10 mouse cellular contexts compared by ENCODE assay signal in the genomic region with DNA sequence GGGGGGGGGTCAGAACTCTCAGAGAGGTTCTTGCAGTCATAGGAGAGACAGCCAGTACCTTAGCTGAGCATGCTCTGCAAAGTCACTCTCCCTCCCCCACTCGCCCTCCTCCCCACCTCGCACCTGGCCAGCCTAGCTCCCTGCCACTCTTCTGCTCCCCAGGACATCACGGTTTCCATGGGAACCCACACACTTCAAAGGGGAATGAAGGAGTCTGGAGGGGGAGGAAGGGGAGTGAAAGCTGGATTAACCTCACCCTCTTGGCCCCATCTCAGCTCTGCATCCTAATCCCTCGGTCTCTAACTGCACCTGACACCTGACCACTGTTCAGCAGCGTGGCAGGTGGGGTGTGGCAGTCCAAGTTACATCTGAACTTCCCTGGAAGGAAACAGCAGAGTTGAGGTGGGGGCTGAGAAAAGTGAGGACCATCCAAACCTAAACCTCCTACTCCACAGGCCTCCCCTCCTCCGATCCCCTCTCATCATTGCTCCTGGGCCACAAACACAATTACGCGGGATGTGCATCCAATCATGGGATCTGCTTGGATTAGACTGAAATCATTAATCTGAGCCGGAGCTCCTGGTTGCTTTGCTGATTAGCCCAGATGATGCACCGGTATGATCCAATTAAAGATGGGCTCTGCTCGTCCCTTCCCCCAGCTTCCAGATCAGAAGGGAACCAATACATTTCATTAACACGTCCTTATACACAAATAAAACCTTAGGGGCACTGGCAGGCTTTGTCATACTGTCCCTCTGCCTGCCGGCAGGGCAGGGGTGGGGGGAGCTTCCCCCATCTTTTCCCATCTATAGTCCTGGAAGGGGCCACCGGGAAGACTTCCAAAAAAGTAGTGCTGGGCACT.
DNase-seq lines count a peak whose midpoint lies in the region; ATAC-seq lines count a peak whose summit lies in the region.
"Had no signal": no experiment of that assay in that cellular context is flagged by ENCODE, and none has a peak within 500 bp of the region (broad histone marks: within the 10 kb centered on the region; RNA-seq: fewer than 3 reads in every experiment).

No protein-coding gene starts in this region.

- peaks cover 11% of the 10 kb centered on the region; the same call in 1 of the 2 replicates for H3K4me1 ChIP-seq in limb, embryonic 11.5 days (ENCODE audit: control insufficient read depth, insufficient read depth, low read length)
- H3K4me1 ChIP-seq in limb, embryonic 10.5 days = peaks cover 21% of the 10 kb centered on the region
- H3K4me1 ChIP-seq in embryonic facial prominence, embryonic 10.5 days = peaks cover 37% of the 10 kb centered on the region
- peaks cover 25% of the 10 kb centered on the region for H3K4me1 ChIP-seq in hindbrain, embryonic 12.5 days
- peaks cover 14% of the 10 kb centered on the region for H3K4me1 ChIP-seq in neural tube, embryonic 14.5 days (ENCODE audit: control insufficient read depth, insufficient read depth, low read length)

- H3K4me2 ChIP-seq in limb, embryonic 11.5 days (ENCODE audit: low read depth, severe bottlenecking) = no peak overlapping the region
- H3K4me2 ChIP-seq in hindbrain, embryonic 12.5 days (replicated peaks) = peak overlapping the region; percentile 5; the same call in 1 of the 2 replicates
- no peak overlapping the region for H3K4me2 ChIP-seq in neural tube, embryonic 14.5 days (ENCODE audit: low read depth, low read length)

- H3K27me3 ChIP-seq in limb, embryonic 11.5 days (ENCODE audit: control insufficient read depth, insufficient read depth, low read length) = peaks cover 8% of the 10 kb centered on the region
- peaks cover 85% of the 10 kb centered on the region for H3K27me3 ChIP-seq in limb, embryonic 10.5 days (ENCODE audit: low read depth, poor library complexity, severe bottlenecking)
- no peaks in the 10 kb centered on the region for H3K27me3 ChIP-seq in embryonic facial prominence, embryonic 10.5 days (replicated peaks; ENCODE audit: low read depth, poor library complexity, severe bottlenecking)
- H3K27me3 ChIP-seq in hindbrain, embryonic 12.5 days = no peaks in the 10 kb centered on the region
- H3K27me3 ChIP-seq in neural tube, embryonic 14.5 days (ENCODE audit: control insufficient read depth, insufficient read depth, low read length) = no peaks in the 10 kb centered on the region

- 16% methylated on average over 14 of the region's 14 CpGs for WGBS in limb, embryonic 11.5 days
- 21% methylated on average over 14 of the region's 14 CpGs for WGBS in limb, embryonic 10.5 days
- WGBS in embryonic facial prominence, embryonic 10.5 days = 28% methylated on average over 14 of the region's 14 CpGs
- WGBS in hindbrain, embryonic 12.5 days = 23% methylated on average over 14 of the region's 14 CpGs
- WGBS in neural tube, embryonic 14.5 days = 15% methylated on average over 14 of the region's 14 CpGs

- no peak overlapping the region for H3K27ac ChIP-seq in limb, embryonic 11.5 days (replicated peaks; ENCODE audit: low read depth, low read length)
- H3K27ac ChIP-seq in limb, embryonic 10.5 days = no peak overlapping the region
- H3K27ac ChIP-seq in embryonic facial prominence, embryonic 10.5 days (replicated peaks) = peak overlapping the region; percentile 30; the same call in 1 of the 2 replicates
- H3K27ac ChIP-seq in hindbrain, embryonic 12.5 days = peak overlapping the region; percentile 79
- peak overlapping the region; percentile 39; the same call in 1 of the 2 replicates for H3K27ac ChIP-seq in neural tube, embryonic 14.5 days (ENCODE audit: low read depth, low read length)

- no peak overlapping the region for H3K9ac ChIP-seq in limb, embryonic 11.5 days (ENCODE audit: low read length)
- no peak overlapping the region; the same call in 1 of the 2 replicates for H3K9ac ChIP-seq in hindbrain, embryonic 12.5 days
- no peak overlapping the region for H3K9ac ChIP-seq in neural tube, embryonic 14.5 days (replicated peaks; ENCODE audit: low read depth, low read length)

- H3K4me3 ChIP-seq in limb, embryonic 11.5 days (ENCODE audit: low read depth, low read length) = no peak overlapping the region
- H3K4me3 ChIP-seq in limb, embryonic 10.5 days = no peak overlapping the region
- H3K4me3 ChIP-seq in embryonic facial prominence, embryonic 10.5 days = peak overlapping the region; percentile 11; the same call in 1 of the 2 replicates
- H3K4me3 ChIP-seq in hindbrain, embryonic 12.5 days = no peak overlapping the region
- H3K4me3 ChIP-seq in neural tube, embryonic 14.5 days (ENCODE audit: low read depth, low read length) = no peak overlapping the region

- H3K36me3 ChIP-seq in limb, embryonic 11.5 days (ENCODE audit: control insufficient read depth, insufficient read depth, low read length) = no peaks in the 10 kb centered on the region
- no peaks in the 10 kb centered on the region for H3K36me3 ChIP-seq in limb, embryonic 10.5 days
- peaks cover 35% of the 10 kb centered on the region for H3K36me3 ChIP-seq in embryonic facial prominence, embryonic 10.5 days (replicated peaks)
- peaks cover 6% of the 10 kb centered on the region; the same call in 1 of the 2 replicates for H3K36me3 ChIP-seq in hindbrain, embryonic 12.5 days
- H3K36me3 ChIP-seq in neural tube, embryonic 14.5 days (ENCODE audit: control insufficient read depth, insufficient read depth, low read length) = 0 out of 2 replicates have a peak, but pooled peaks cover 4% of the 10 kb centered on the region

- peak; percentile 62 for ATAC-seq in limb, embryonic 11.5 days (ENCODE audit: insufficient number of reproducible peaks, low FRiP score, low TSS enrichment, low read depth)
- peak; percentile 79 for ATAC-seq in hindbrain, embryonic 12.5 days (ENCODE audit: low FRiP score)
- ATAC-seq in neural tube, embryonic 14.5 days (ENCODE audit: low read depth) = peak; percentile 54

- DNase-seq in limb, embryonic 11.5 days (ENCODE audit: low spot score) = peak; percentile 54
- DNase-seq in limb, embryonic 10.5 days (ENCODE audit: low spot score) = no peak
- DNase-seq in embryonic facial prominence, embryonic 10.5 days (ENCODE audit: low spot score) = peak; percentile 65
- no peak for DNase-seq in urinary bladder, postnatal 4 days (ENCODE audit: low spot score in 2 of 2)
- no peak for DNase-seq in kidney, adult 9 months
- no peak for DNase-seq in lung, postnatal 4 days
- DNase-seq: lung, postnatal 10 days; right cerebral cortex, postnatal 14 days had no signal

- H3K9me3 ChIP-seq in limb, embryonic 11.5 days (ENCODE audit: control insufficient read depth, low read length) = no peaks in the 10 kb centered on the region
- no peaks in the 10 kb centered on the region for H3K9me3 ChIP-seq in limb, embryonic 10.5 days (replicated peaks)
- no peaks in the 10 kb centered on the region for H3K9me3 ChIP-seq in embryonic facial prominence, embryonic 10.5 days
- H3K9me3 ChIP-seq in hindbrain, embryonic 12.5 days (replicated peaks) = no peaks in the 10 kb centered on the region
- no peaks in the 10 kb centered on the region for H3K9me3 ChIP-seq in neural tube, embryonic 14.5 days (ENCODE audit: control insufficient read depth, low read length)

Comparison
In these comparisons a context has a peak if more than half of its experiments do, and no peak if none do; other contexts are left out.
1. DNase-seq: peak in limb, embryonic 11.5 days (single experiment) and embryonic facial prominence, embryonic 10.5 days (single experiment); none in limb, embryonic 10.5 days (single experiment), urinary bladder, postnatal 4 days (0 of 2), kidney, adult 9 months (single experiment) and lung, postnatal 4 days (0 of 2).
2. H3K27ac ChIP-seq: peak in embryonic facial prominence, embryonic 10.5 days (single experiment), hindbrain, embryonic 12.5 days (single experiment) and neural tube, embryonic 14.5 days (single experiment); none in limb, embryonic 11.5 days (single experiment) and limb, embryonic 10.5 days (single experiment).
3. Peak in every context shown above with its lines, with median percentiles within 50 percentile points of each other: ATAC-seq.